Mouse (Mus musculus) brain, embryonic 14.5 days (tissue): ENCODE measurements around the gene Castor2.

Experiments
- CTCF ChIP-seq: fragments of 200-500 bp; IDR thresholded peaks from 2 replicates; pipeline ENCODE4 v1.5.1; 2012; ENCODE audit warnings: inconsistent platforms, mild to moderate bottlenecking, moderate library complexity, borderline replicate concordance; ENCODE audit not compliant: insufficient read depth, insufficient read length; ENCODE audit errors: extremely low read depth
- POLR2A ChIP-seq: fragments of 200-500 bp; IDR thresholded peaks from 2 replicates; pipeline ENCODE4 v1.6.1; 2012; ENCODE audit warnings: mild to moderate bottlenecking, inconsistent platforms, borderline replicate concordance; ENCODE audit not compliant: poor library complexity, insufficient read depth, insufficient read length, severe bottlenecking; ENCODE audit errors: extremely low read depth

- TF ChIP-seq CTCF (no peak), POLR2A (no peak)
Measured at GRCm38 (mm10) chr5:134115639-134116259, 16.2 kb downstream of the Castor2 start.
